Mouse (Mus musculus) midbrain, postnatal 0 days (tissue): Measurements from ENCODE around the gene Wdr83os. TPM values are rescaled to one million over a fixed set of nuclear protein-coding genes. Genes with fewer than 3 reads are reported as not detected.

Experiments used
- ATAC-seq: fragments of 200-750 bp; cut with Nextera tagmentation; 2 replicates; pipeline ENCODE4 v1.8.0; 2017; ENCODE audit warnings: moderate number of reproducible peaks, mild to moderate bottlenecking, moderate TSS enrichment, moderate library complexity; ENCODE audit not compliant: low FRiP score
- DNase-seq: peaks from one replicate; pipeline ENCODE4 v3.0.0-alpha.2; 2015; ENCODE audit warnings: low spot score
- H3K27ac ChIP-seq: fragments of 300-500 bp; sonication (generic); 2 replicates; pipeline ENCODE4 v1.5.1; 2014; ENCODE audit warnings: low read depth, mild to moderate bottlenecking, low read length, mixed read lengths
- H3K27me3 ChIP-seq: fragments of 300-500 bp; sonication (generic); 2 replicates; pipeline ENCODE4 v1.6.1; 2014; ENCODE audit warnings: low read length, control low read depth, mixed read lengths; ENCODE audit not compliant: insufficient read depth
- H3K36me3 ChIP-seq: fragments of 300-500 bp; sonication (generic); 2 replicates; pipeline ENCODE4 v1.6.1; 2014; ENCODE audit warnings: low read length, control low read depth, mixed read lengths; ENCODE audit not compliant: insufficient read depth
- H3K4me1 ChIP-seq: fragments of 300-500 bp; sonication (generic); 2 replicates; pipeline ENCODE4 v1.6.1; 2014; ENCODE audit warnings: mild to moderate bottlenecking, control low read depth, antibody characterized with exemption, low read length, mixed read lengths; ENCODE audit not compliant: insufficient read depth
- H3K4me2 ChIP-seq: fragments of 300-500 bp; sonication (generic); 2 replicates; pipeline ENCODE4 v1.6.1; 2014; ENCODE audit warnings: low read depth, mild to moderate bottlenecking, low read length, mixed read lengths; ENCODE audit not compliant: poor library complexity, severe bottlenecking
- H3K4me3 ChIP-seq: fragments of 300-500 bp; sonication (generic); 2 replicates; pipeline ENCODE4 v1.5.1; 2014; ENCODE audit warnings: low read depth, mild to moderate bottlenecking, low read length, moderate library complexity
- H3K9ac ChIP-seq: fragments of 300-500 bp; sonication (generic); replicated peaks from 2 replicates; pipeline ENCODE4 v1.6.1; 2014; ENCODE audit warnings: mild to moderate bottlenecking, low read length, moderate library complexity, mixed read lengths; ENCODE audit not compliant: poor library complexity, severe bottlenecking
- H3K9me3 ChIP-seq: fragments of 300-500 bp; sonication (generic); 2 replicates; pipeline ENCODE4 v1.6.1; 2016; ENCODE audit warnings: low read length, control low read depth
- CTCF ChIP-seq: IDR thresholded peaks from 2 replicates; pipeline ENCODE4 v1.5.1; 2016; ENCODE audit warnings: antibody characterized with exemption, mild to moderate bottlenecking
- WGBS: fragments of 180-500 bp; shearing (Covaris S2); extraction: QIAGEN DNeasy Blood & Tissue Kit; methylation state at CpG from one replicate; pipeline ENCODE4 v1.1.7; 2014; 5-methylcytosine and 5-hydroxymethylcytosine counted together
- polyA plus RNA-seq: library from polyadenylated mRNA; unstranded; fragments of >200 nt; fragmentation: Nextera tagmentation; extraction: Ambion mirVana; gene quantifications from 2 replicates; pipeline ENCODE4 v1.2.1, GENCODE M21; 2015
- total RNA-seq: library from RNA; depleted of rRNA; stranded (reverse); fragments of >200 nt; gene quantifications from 2 replicates; pipeline ENCODE4 v1.2.3, GENCODE M21; 2014

Gene Wdr83os
- total and polyA plus RNA-seq, 2 experiments from 2014 or later = 105 to 129 TPM

GRCm38 (mm10) chr8:85083108-85083813 is 2.7 kb downstream of the Wdr83os start, which contains the start of gene Man2b1:
Man2b1 (plus strand) TSS chr8:85083270.
- peak; percentile 60 for TF ChIP-seq CTCF
- H3K27ac ChIP-seq = 0 out of 2 replicates have a peak within 1 kb of the TSS, but pooled peaks have one; percentile 12
- H3K4me1 ChIP-seq = 0 out of 2 replicates have a peak, but pooled peaks cover 5% of the 10 kb centered on the region
- H3K9me3 ChIP-seq = no peaks in the 10 kb centered on the region
- H3K9ac ChIP-seq = peak within 1 kb of the TSS; percentile 60
- peak; percentile 87 for DNase-seq
- WGBS = 2% methylated on average over 30 of the region's 30 CpGs
- H3K27me3 ChIP-seq = no peaks in the 10 kb centered on the region
- H3K4me3 ChIP-seq = peak within 1 kb of the TSS; percentile 49
- peaks cover 3% of the 10 kb centered on the region; the same call in 1 of the 2 replicates for H3K36me3 ChIP-seq
- peak within 1 kb of the TSS; percentile 69 for H3K4me2 ChIP-seq
- peak; percentile 86 for ATAC-seq

- 0 out of 2 replicates have a peak, but pooled peaks cover 3% of the 10 kb centered on the region for H3K4me1 ChIP-seq
- 93% methylated on average over 8 of the region's 8 CpGs for WGBS
- DNase-seq (no peak), ATAC-seq (no peak)
- H3K27ac ChIP-seq = no peak overlapping the region
- H3K27me3 ChIP-seq = no peaks in the 10 kb centered on the region
- no peak overlapping the region for H3K9ac ChIP-seq
- H3K4me2 ChIP-seq = no peak overlapping the region
- no peaks in the 10 kb centered on the region for H3K9me3 ChIP-seq
- TF ChIP-seq CTCF = no peak
- H3K36me3 ChIP-seq = no peaks in the 10 kb centered on the region
- no peak overlapping the region for H3K4me3 ChIP-seq
Measured at GRCm38 (mm10) chr8:85084633-85085032, 4.1 kb downstream of the Wdr83os start.

GRCm38 (mm10) chr8:85086238-85086637 is 5.7 kb downstream of the Wdr83os start:
- no peak overlapping the region for H3K4me2 ChIP-seq
- no peaks in the 10 kb centered on the region for H3K9me3 ChIP-seq
- H3K27ac ChIP-seq = no peak overlapping the region
- H3K27me3 ChIP-seq = no peaks in the 10 kb centered on the region
- DNase-seq (no peak), ATAC-seq (no peak)
- H3K36me3 ChIP-seq = no peaks in the 10 kb centered on the region
- TF ChIP-seq CTCF = peak; percentile 25
- no peak overlapping the region for H3K9ac ChIP-seq
- no peaks in the 10 kb centered on the region for H3K4me1 ChIP-seq
- WGBS = 83% methylated on average over 3 of the region's 3 CpGs
- H3K4me3 ChIP-seq = no peak overlapping the region

- Histone ChIP-seq H3K4me1 (no peaks in the 10 kb centered on the region), H3K4me3 (no peak overlapping the region), H3K4me2 (no peak overlapping the region), H3K27ac (no peak overlapping the region), H3K9me3 (no peaks in the 10 kb centered on the region), H3K9ac (no peak overlapping the region), H3K27me3 (no peaks in the 10 kb centered on the region), H3K36me3 (peaks cover 5% of the 10 kb centered on the region)
- ATAC-seq (no peak), DNase-seq (no peak)
- 85% methylated on average over 2 of the region's 2 CpGs for WGBS
- no peak for TF ChIP-seq CTCF
Measured at GRCm38 (mm10) chr8:85088771-85089170, 8.2 kb downstream of the Wdr83os start.

GRCm38 (mm10) chr8:85090856-85091255 is 10.3 kb downstream of the Wdr83os start:
- no peaks in the 10 kb centered on the region for H3K9me3 ChIP-seq
- H3K4me1 ChIP-seq = no peaks in the 10 kb centered on the region
- H3K4me2 ChIP-seq = no peak overlapping the region
- H3K27me3 ChIP-seq = no peaks in the 10 kb centered on the region
- WGBS = 96% methylated on average over 11 of the region's 11 CpGs
- ATAC-seq (no peak), DNase-seq (no peak)
- H3K36me3 ChIP-seq = peaks cover 15% of the 10 kb centered on the region
- TF ChIP-seq CTCF = no peak
- no peak overlapping the region for H3K4me3 ChIP-seq
- H3K27ac ChIP-seq = no peak overlapping the region
- H3K9ac ChIP-seq = no peak overlapping the region

- Histone ChIP-seq H3K9ac (no peak overlapping the region), H3K4me1 (no peaks in the 10 kb centered on the region), H3K27me3 (no peaks in the 10 kb centered on the region), H3K4me3 (no peak overlapping the region), H3K4me2 (no peak overlapping the region), H3K9me3 (no peaks in the 10 kb centered on the region), H3K36me3 (peaks cover 22% of the 10 kb centered on the region), H3K27ac (no peak overlapping the region)
- no peak for TF ChIP-seq CTCF
- no peak for DNase-seq
- no peak for ATAC-seq
- 43% methylated on average over 21 of the region's 21 CpGs for WGBS
Measured at GRCm38 (mm10) chr8:85091526-85092090, 11.1 kb downstream of the Wdr83os start.
